Mouse (Mus musculus) kidney, adult 8-10 months (tissue): ENCODE data around the gene Ccdc122.

ENCODE experiments used
- DNase-seq, 2 experiments: peaks; one replicate each; pipeline ENCODE4 v3.0.0; 2022

The Ccdc122 gene

DNA sequence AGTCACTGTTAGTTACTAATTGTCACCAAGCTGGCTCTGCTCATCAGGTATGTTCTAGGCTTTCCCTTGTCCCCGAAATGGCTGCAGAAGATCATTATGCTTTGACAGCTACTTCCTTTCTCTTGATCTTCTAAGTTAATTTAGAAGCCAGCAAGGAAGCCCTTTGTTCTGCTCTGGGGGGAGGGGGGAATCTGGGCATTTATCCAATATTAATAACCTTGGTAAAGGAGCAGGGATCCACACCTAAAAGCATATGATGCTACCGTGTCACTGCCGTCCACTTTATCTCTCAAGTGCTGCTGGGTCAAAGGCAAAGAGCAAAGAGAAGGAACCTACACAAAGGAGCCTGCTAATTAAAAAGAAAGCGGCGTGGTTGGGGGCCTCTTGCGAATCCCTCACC is 100.4 kb downstream of the Ccdc122 start:
- DNase-seq = no peak

DNA sequence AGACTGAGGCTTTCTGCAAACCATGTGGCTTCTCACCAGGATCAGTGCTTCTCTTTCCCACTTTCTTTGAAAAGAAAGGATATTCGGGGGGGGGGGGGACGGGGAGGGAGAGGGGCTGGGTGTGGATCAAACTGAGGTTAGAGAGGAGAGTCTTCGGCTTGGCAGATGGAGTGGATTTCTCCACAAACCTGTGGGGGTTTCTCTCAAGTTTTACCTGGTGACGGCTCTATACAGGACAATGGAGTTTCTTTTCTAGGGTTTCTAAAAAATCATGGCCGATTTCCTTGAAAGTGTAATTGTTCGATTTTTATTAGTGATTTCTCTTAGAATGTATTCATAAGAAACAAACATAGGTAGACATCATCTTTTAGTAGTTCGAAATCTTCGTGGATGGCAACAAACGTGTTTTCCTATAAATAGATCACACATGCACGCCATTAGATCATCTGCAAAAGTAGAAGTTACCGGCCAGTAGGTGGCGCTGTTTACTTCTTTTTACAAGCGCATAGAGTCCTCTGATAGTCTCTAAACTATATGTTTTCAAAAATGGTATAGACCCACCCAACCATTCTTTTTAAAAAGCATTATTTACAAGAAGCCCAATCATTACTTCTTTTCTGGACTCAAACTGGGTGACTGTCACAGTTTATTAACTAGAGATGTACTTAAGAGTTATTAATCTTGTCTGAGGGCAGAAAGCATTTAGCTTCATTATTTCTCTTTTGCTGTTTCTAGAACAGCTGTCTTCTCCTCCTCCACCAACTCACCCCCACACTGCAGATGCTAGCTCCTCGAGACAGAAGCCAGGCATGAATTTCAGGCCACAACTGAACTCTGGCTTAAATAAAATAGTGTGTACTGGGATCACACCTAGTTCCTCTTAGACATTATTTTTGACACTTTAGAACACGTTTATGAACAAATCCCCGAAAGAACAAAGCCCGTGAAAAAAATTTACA is 105.0 kb downstream of the Ccdc122 start:
- DNase-seq = peak; percentile 29 to 72

DNA sequence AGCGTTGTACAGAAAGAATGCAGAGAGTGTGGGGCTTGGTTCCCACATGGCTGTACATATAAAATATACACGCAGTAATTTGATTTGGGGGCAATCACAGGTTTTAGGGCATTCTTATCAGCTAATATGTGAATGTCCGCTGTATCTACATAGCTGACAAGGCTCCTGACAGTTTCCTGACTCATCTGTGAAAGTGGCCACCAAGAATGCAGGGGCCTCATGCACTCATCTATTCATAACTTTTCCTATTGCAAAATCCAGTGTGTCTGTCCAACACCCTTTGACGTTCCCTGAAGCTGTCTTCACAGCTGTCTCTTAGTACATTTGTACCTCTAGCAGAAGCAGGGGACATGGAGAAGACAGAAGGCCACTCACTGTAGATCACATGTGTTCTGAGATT is 108.5 kb downstream of the Ccdc122 start:
- no peak for DNase-seq

DNA sequence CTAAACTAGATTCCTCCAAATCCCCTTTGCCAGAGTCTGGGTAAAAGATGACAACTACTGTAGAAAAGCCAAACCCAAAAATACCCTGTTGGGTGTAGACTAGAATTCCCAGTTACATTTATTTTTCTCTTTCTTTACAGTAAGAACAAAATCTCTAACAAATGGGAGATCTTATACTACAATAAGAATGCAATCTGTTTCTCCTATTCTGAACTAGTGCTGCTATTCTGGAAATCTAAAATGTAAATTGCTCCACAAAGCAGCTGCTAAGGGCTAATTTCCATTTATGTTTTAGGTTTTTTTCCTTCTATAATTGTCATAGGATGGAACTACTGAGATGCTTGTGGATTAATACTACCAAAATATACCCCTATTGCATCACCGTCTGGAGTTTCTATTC is 111.1 kb downstream of the Ccdc122 start:
- DNase-seq = no peak

DNA sequence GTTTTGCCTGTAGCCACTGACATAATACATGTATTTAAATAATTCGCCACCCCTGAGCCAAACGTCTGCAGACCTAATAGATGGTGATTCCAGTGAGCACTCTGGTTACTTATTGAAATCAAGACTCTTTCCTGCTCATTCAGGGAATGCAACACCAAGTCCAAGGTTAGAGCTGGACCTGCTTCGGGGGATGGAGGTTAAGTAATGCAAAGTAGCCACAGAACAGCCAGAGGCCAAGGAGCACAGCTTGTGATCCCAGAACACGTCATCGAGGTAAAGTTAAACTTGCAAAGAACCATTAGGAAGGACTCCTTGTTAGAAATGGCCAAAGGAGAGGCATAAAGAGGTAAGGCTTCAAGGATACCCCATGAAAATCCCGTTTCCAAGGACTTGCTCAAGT is 114.0 kb downstream of the Ccdc122 start:
- DNase-seq = peak in 1 of 2 experiments; percentile 73

DNA sequence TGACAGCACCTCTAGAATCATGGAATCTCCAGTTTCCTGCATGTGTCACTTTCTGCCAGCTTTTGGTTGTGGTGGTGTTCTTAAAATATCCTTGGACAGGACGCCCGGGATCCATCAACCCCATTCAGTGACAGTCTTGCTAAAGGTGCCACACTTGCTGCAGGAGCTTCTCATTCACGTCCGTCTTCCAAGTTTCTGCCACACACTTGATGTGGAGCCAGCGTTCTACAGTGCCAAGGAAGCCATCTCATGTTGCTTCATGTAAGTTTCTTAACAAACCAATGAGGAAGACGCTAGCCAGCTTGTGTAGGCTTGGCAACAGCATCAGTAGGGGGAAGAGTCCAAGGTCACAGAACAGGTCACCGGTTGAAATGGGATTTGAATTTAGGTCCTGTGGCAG is 114.9 kb downstream of the Ccdc122 start:
- DNase-seq = no peak

DNA sequence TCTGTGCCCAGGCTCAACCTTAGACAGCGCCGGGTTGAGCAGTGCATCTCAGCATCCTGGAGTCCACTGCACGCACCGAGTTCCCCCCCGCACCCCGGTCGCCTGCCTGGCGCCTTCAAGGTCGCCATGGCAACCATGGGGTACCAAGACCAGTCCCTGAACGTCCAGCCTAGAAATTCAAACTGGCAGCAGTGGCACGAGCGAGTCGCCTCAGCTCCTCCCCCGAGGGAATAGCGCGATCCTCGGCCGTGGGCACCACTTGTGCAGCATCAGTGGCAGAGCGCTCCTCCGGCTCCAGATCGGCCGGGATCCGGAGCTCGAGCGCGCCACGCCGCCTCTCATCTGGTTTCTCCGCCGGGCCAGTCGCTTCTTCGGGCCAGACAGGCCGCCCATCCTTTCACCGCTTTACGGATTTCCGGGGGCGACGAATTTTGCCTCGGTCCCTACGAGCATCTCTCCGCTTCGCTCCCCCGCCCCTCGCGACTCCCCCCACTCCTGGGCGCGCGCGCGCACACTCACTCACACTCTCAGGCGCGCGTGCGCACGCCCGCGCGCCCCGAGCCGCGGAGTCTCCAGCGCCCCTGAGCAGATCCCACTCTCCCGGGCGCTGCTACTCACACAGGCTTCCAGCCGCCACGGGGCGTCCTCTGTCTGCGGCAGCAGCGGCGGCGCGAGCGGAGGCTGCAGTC is 119.8 kb downstream of the Ccdc122 start, which contains the start of gene Enox1:
Enox1 (plus strand) TSS at position 542 of the 689 bp plus-strand sequence.
- DNase-seq = no peak

DNA sequence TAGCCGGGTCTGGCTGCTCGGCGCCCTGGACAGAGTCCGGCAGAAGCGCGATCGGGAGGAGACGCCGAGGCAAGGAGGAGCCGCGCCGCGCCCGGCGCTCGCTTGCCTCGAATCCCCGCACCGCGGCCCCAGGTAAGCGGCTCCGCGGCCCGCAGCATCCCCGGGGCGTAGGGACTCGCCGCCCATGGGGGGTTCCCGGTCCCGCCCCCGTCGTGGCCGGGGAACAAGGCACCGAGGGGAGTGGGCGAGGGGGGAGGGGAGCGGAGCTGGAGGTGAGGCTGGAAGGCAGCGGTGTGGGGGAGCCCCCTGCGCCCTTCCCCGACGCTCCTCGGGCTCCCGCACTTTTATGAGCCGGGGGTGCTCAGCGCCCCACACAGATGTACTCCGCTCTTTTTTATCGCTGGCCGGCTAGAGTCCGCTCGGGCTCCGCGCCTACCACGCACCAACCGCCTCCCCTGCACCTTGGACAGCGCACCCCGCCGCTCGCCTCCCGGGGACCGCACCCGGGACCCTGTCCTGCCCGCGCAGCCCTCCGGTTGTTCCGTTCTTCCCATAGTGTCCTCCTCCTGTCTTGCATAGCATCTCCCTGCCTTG is 120.4 kb downstream of the Ccdc122 start:
- no peak for DNase-seq

DNA sequence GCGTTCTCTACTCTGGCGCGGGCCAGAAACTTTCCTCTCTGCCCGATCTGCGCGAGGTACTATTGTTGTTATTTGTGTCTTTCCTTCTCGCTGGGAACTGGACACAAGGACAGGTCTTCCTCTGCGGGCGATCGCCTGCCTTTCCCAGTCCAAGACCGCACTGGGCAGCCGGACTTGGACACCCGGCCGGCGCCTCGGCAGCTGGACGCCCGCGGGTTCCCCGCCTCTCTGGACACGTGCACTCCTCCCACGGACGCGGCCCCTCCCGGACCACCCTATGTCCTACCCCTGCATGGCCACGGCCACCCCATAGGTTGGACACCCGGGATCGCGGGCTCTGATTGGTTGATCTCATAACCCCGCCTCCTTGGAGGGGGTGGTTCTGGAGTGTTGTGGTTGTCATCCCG is 120.9 kb downstream of the Ccdc122 start:
- peak; percentile 29 to 48 for DNase-seq

DNA sequence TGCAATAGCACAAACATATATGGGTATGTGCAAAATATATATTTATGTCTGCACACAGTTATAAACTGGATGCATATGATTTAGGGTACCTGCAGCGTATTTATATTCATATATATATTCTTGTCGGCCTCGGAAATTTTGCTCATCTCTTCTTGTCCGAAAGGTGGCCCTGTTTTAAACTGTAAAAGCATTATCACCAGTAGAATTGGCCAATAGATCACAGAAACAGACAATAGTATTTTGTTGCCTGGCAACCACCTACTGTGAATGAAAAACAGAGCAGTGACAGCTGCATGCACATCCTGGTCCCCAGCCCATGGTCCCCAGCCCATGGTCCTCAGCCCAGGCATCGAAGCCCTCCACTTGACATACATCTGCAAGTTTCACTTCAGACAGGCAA is 122.8 kb downstream of the Ccdc122 start:
- DNase-seq = no peak
